Mouse (Mus musculus): ENCODE data around the gene Cfdp1.

- TF ChIP-seq CTCF (IDR thresholded peaks at IDR 0.05; ENCODE audit: low read depth): no peak
- TF ChIP-seq EP300 (optimal IDR thresholded peaks at IDR 0.05): no peak
Measured at GRCm38 (mm10) chr8:111778801-111779200, 75.3 kb downstream of the Cfdp1 start.
